Mouse (Mus musculus) liver, adult 2 months (tissue): ENCODE measurements at regions not wholly inside any gene's neighbourhood (a gene's known extent, or its start where the extent isn't known, plus 50 kb on each side); places are given as distances from the start of the nearest gene placed in this dataset.

Experiments used
- CTCF ChIP-seq: fragments of 200-500 bp; IDR thresholded peaks from 2 replicates; pipeline ENCODE4 v1.5.1; 2011; ENCODE audit warnings: low read depth, low read length, control low read depth
- POLR2A ChIP-seq: fragments of 200-500 bp; IDR thresholded peaks from 2 replicates; pipeline ENCODE4 v1.6.1; 2011; ENCODE audit warnings: low read length, control low read depth; ENCODE audit not compliant: insufficient read depth; ENCODE audit errors: extremely low read depth

DNA sequence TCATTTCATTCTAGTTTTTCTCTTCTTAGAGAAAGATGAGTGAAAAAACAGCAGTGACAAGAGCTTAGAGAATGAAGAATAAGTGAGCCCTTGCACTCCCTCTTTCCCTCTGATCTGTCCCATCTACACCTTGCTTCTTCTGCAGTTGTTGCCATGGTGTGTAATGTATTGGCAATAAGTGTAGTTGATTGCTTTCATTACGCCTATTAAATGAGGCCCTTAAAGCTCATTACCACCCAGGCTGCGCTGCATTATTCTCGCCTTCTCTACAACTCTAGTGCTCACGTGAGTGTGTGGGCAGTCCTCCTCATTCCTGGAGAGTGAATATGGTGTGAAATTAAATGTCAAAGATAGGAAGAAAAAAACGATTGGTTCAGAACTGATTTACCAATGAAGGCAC is 127.7 kb upstream of the Npy start:
- no peak for TF ChIP-seq CTCF
- no peak for TF ChIP-seq POLR2A
